Mouse (Mus musculus) gonadal fat pad, adult 2 months (tissue): ENCODE measurements around the gene Islr. TPM values are rescaled to one million over a fixed set of nuclear protein-coding genes. Genes with fewer than 3 reads are reported as not detected.
"Not testable (repeated sequence)": the region's sequence is repeated elsewhere in the genome, so short reads cannot be mapped to it uniquely, and the experiment has no call there.

ENCODE experiments used
- DNase-seq: peaks from one replicate; pipeline ENCODE4 v3.0.0-alpha.2; 2012; ENCODE audit warnings: low read depth
- polyA plus RNA-seq: library from polyadenylated mRNA; depleted of rRNA; stranded (reverse); fragments of >200 nt; gene quantifications from 2 replicates; pipeline ENCODE4 v1.2.3, GENCODE M21; 2012; rRNA removed

The Islr gene
- polyA plus RNA-seq, result 124 and 133 TPM in 2 replicates

- DNase-seq, result no peak
These were observed at the start of gene Islr, which contains the start of gene Islr2 for GRCm38 (mm10) chr9:58203516-58204447. Gene Islr (minus strand): TSS chr9:58204306. Gene Islr2 (minus strand): TSS chr9:58204319.

GRCm38 (mm10) chr9:58253805-58254122, 49.7 kb upstream of the Islr start:
- not testable (repeated sequence) for DNase-seq

GRCm38 (mm10) chr9:58253033-58253804, 49.1 kb upstream of the Islr start, which contains the start of gene Stoml1:
Gene Stoml1 (plus strand): TSS chr9:58253164.
- DNase-seq, result no peak

- not testable (repeated sequence) for DNase-seq
These were observed 46.6 kb upstream of the Islr start for GRCm38 (mm10) chr9:58250730-58251129.

- DNase-seq, result no peak
These were observed 46.2 kb upstream of the Islr start for GRCm38 (mm10) chr9:58250322-58250721.

GRCm38 (mm10) chr9:58249592-58250192, 45.6 kb upstream of the Islr start, which contains the start of gene Pml:
Gene Pml (minus strand): TSS chr9:58249786.
- no peak for DNase-seq

- no peak for DNase-seq
These were observed 44.8 kb upstream of the Islr start for GRCm38 (mm10) chr9:58248746-58249413.

GRCm38 (mm10) chr9:58247064-58247759, 43.1 kb upstream of the Islr start:
- DNase-seq, result no peak

GRCm38 (mm10) chr9:58246083-58246591, 42.0 kb upstream of the Islr start:
- no peak for DNase-seq

GRCm38 (mm10) chr9:58243696-58244095, 39.6 kb upstream of the Islr start:
- no peak for DNase-seq

- no peak for DNase-seq
These were observed 38.6 kb upstream of the Islr start for GRCm38 (mm10) chr9:58242696-58243095.

GRCm38 (mm10) chr9:58241780-58242485, 37.8 kb upstream of the Islr start:
- DNase-seq, result no peak

- no peak for DNase-seq
These were observed 30.5 kb upstream of the Islr start for GRCm38 (mm10) chr9:58234502-58235015.

- no peak for DNase-seq
These were observed 28.3 kb upstream of the Islr start for GRCm38 (mm10) chr9:58232374-58232773.

- no peak for DNase-seq
These were observed 27.6 kb upstream of the Islr start for GRCm38 (mm10) chr9:58231746-58232145.

GRCm38 (mm10) chr9:58228777-58229466, 24.8 kb upstream of the Islr start:
- no peak for DNase-seq

- no peak for DNase-seq
These were observed 22.1 kb upstream of the Islr start for GRCm38 (mm10) chr9:58225915-58226913.

- no peak for DNase-seq
These were observed 20.2 kb upstream of the Islr start for GRCm38 (mm10) chr9:58224356-58224755.
